In genomic region chr10:108113361-108114237, GRCm38 (mm10) we compare ENCODE assay signal across 8 mouse cellular contexts. TPM values are rescaled to one million over a fixed set of nuclear protein-coding genes. Genes with fewer than 3 reads are reported as not detected.
A peak's percentile ranks its signal among the peaks of the same experiment; 100 is the strongest.
DNase-seq lines count a peak whose midpoint lies in the region; ATAC-seq lines count a peak whose summit lies in the region.

No protein-coding gene starts in this region.

- no peaks in the 10 kb centered on the region for H3K9me3 ChIP-seq in forebrain, embryonic 10.5 days
- no peaks in the 10 kb centered on the region for H3K9me3 ChIP-seq in limb, embryonic 10.5 days (replicated peaks)
- H3K9me3 ChIP-seq in midbrain, embryonic 12.5 days: no peaks in the 10 kb centered on the region

- H3K27me3 ChIP-seq in forebrain, embryonic 10.5 days (ENCODE audit: poor library complexity, severe bottlenecking): no peaks in the 10 kb centered on the region
- no peaks in the 10 kb centered on the region for H3K27me3 ChIP-seq in limb, embryonic 10.5 days (ENCODE audit: low read depth, poor library complexity, severe bottlenecking)
- H3K27me3 ChIP-seq in midbrain, embryonic 12.5 days: no peaks in the 10 kb centered on the region

- H3K27ac ChIP-seq in forebrain, embryonic 10.5 days: peak overlapping the region; percentile 25; the same call in 1 of the 2 replicates
- H3K27ac ChIP-seq in limb, embryonic 10.5 days: no peak overlapping the region
- H3K27ac ChIP-seq in midbrain, embryonic 12.5 days (replicated peaks): no peak overlapping the region

- peak overlapping the region; percentile 14 for H3K4me3 ChIP-seq in forebrain, embryonic 10.5 days
- H3K4me3 ChIP-seq in limb, embryonic 10.5 days: peak overlapping the region; percentile 17; the same call in 1 of the 2 replicates
- no peak overlapping the region for H3K4me3 ChIP-seq in midbrain, embryonic 12.5 days

- peak overlapping the region; percentile 36 for H3K4me2 ChIP-seq in midbrain, embryonic 12.5 days (replicated peaks)

- no peaks in the 10 kb centered on the region for H3K36me3 ChIP-seq in forebrain, embryonic 10.5 days (replicated peaks)
- H3K36me3 ChIP-seq in limb, embryonic 10.5 days: no peaks in the 10 kb centered on the region
- no peaks in the 10 kb centered on the region for H3K36me3 ChIP-seq in midbrain, embryonic 12.5 days

- WGBS in forebrain, embryonic 10.5 days: 56% methylated on average over 17 of the region's 17 CpGs
- WGBS in limb, embryonic 10.5 days: 54% methylated on average over 17 of the region's 17 CpGs
- 50% methylated on average over 17 of the region's 17 CpGs for WGBS in midbrain, embryonic 12.5 days

- no peak overlapping the region for H3K9ac ChIP-seq in midbrain, embryonic 12.5 days (replicated peaks)

- H3K4me1 ChIP-seq in forebrain, embryonic 10.5 days: peaks cover 6% of the 10 kb centered on the region
- H3K4me1 ChIP-seq in limb, embryonic 10.5 days: peaks cover 5% of the 10 kb centered on the region
- H3K4me1 ChIP-seq in midbrain, embryonic 12.5 days: no peaks in the 10 kb centered on the region

- DNase-seq in ovary, postnatal 36 days (ENCODE audit: low spot score): peak; percentile 28
- DNase-seq in ovary, postnatal 14 days (ENCODE audit: low spot score): no peak
- peak; percentile 17 for DNase-seq in forebrain, embryonic 10.5 days (ENCODE audit: extremely low spot score, low spot score)
- peak; percentile 38 for DNase-seq in limb, embryonic 10.5 days (ENCODE audit: low spot score)
- no peak for DNase-seq in spleen, adult 12 weeks (ENCODE audit: low spot score)
- no peak for DNase-seq in cerebellum, postnatal 4 days (ENCODE audit: low spot score in 2 of 2)
- no peak for DNase-seq in natural killer cell, adult 2 months (ENCODE audit: low spot score in 2 of 2)

- peak; percentile 70 for ATAC-seq in midbrain, embryonic 12.5 days (ENCODE audit: low FRiP score, low read depth)

RNA-seq across cellular contexts. Expression of gene Ppp1r12a, which starts 48.4 kb away (rescaled TPM):
- 67.5 and 68.0 TPM in 2 replicates for polyA plus RNA-seq in forebrain, embryonic 10.5 days (2016; fragmentation: Nextera tagmentation; extraction: Ambion mirVana)
- 62.9 and 71.9 TPM in 2 replicates for polyA plus RNA-seq in limb, embryonic 10.5 days (2016; fragmentation: Nextera tagmentation; extraction: Ambion mirVana)
- polyA plus RNA-seq in midbrain, embryonic 12.5 days (2016; fragmentation: Nextera tagmentation; extraction: Ambion mirVana): 83.4 and 90.9 TPM in 2 replicates

Comparison
In these comparisons a context has a peak if more than half of its experiments do, and no peak if none do; other contexts are left out.
1. DNase-seq: peak in ovary, postnatal 36 days (single experiment), forebrain, embryonic 10.5 days (single experiment) and limb, embryonic 10.5 days (single experiment); none in ovary, postnatal 14 days (single experiment), spleen, adult 12 weeks (single experiment), cerebellum, postnatal 4 days (0 of 2) and natural killer cell, adult 2 months (0 of 2).